In genomic region chr5:15935234-15935728, GRCm38 (mm10) we compare ENCODE assay signal across 9 mouse cellular contexts. TPM values are rescaled to one million over a fixed set of nuclear protein-coding genes. Genes with fewer than 3 reads are reported as not detected.
DNase-seq lines count a peak whose midpoint lies in the region; ATAC-seq and TF ChIP-seq lines count a peak whose summit lies in the region.
"Had no signal": no experiment of that assay in that cellular context is flagged by ENCODE, and none has a peak within 500 bp of the region (broad histone marks: within the 10 kb centered on the region; RNA-seq: fewer than 3 reads in every experiment).

No protein-coding gene starts in this region.

- H3K9me3 ChIP-seq in forebrain, postnatal 0 days (ENCODE audit: low read length): no peaks in the 10 kb centered on the region
- no peaks in the 10 kb centered on the region for H3K9me3 ChIP-seq in hindbrain, embryonic 13.5 days
- H3K9me3 ChIP-seq in liver, embryonic 14.5 days (ENCODE audit: control insufficient read depth, low read length): no peaks in the 10 kb centered on the region

- H3K4me3 ChIP-seq in forebrain, postnatal 0 days (ENCODE audit: low read depth, low read length): peak overlapping the region; percentile 72
- H3K4me3 ChIP-seq in hindbrain, embryonic 13.5 days: peak overlapping the region; percentile 68
- peak overlapping the region; percentile 30 to 36; a peak in 3 of 4 replicates for H3K4me3 ChIP-seq in liver, embryonic 14.5 days (ENCODE audit: insufficient read depth in 1 of 2, low read depth in 2 of 2, low read length in 2 of 2)

- H3K36me3 ChIP-seq in forebrain, postnatal 0 days (ENCODE audit: insufficient read depth): no peaks in the 10 kb centered on the region
- H3K36me3 ChIP-seq in hindbrain, embryonic 13.5 days: no peaks in the 10 kb centered on the region
- H3K36me3 ChIP-seq in liver, embryonic 14.5 days (replicated peaks; ENCODE audit: control insufficient read depth, insufficient read depth, low read depth): no peaks in the 10 kb centered on the region

- peak overlapping the region; percentile 97 for H3K27ac ChIP-seq in forebrain, postnatal 0 days (ENCODE audit: low read depth, low read length)
- H3K27ac ChIP-seq in hindbrain, embryonic 13.5 days: peak overlapping the region; percentile 98
- no peak overlapping the region for H3K27ac ChIP-seq in liver, embryonic 14.5 days
- H3K27ac ChIP-seq: macrophage had no signal

- under 1% methylated on average over 27 of the region's 27 CpGs for WGBS in forebrain, postnatal 0 days
- WGBS in hindbrain, embryonic 13.5 days: 1% methylated on average over 27 of the region's 27 CpGs
- WGBS in liver, embryonic 14.5 days (ENCODE audit: insufficient replicate concordance): 3% methylated on average over 26 of the region's 27 CpGs

- H3K4me1 ChIP-seq in forebrain, postnatal 0 days (ENCODE audit: insufficient read depth): no peaks in the 10 kb centered on the region
- H3K4me1 ChIP-seq in hindbrain, embryonic 13.5 days (replicated peaks): peaks cover 17% of the 10 kb centered on the region
- H3K4me1 ChIP-seq in liver, embryonic 14.5 days (replicated peaks; ENCODE audit: control insufficient read depth in 2 of 2, insufficient read depth in 2 of 2, low read length in 1 of 2): no peaks in the 10 kb centered on the region

- H3K9ac ChIP-seq in forebrain, postnatal 0 days: peak overlapping the region; percentile 93
- peak overlapping the region; percentile 90 for H3K9ac ChIP-seq in hindbrain, embryonic 13.5 days
- H3K9ac ChIP-seq in liver, embryonic 14.5 days (replicated peaks): no peak overlapping the region

- DNase-seq in gastrocnemius, adult 18-20 months (ENCODE audit: low spot score): peak; percentile 37
- no peak for DNase-seq in gastrocnemius, postnatal 4 days (ENCODE audit: low spot score in 2 of 2)
- DNase-seq in cerebellum, adult 18-20 months: peak; percentile 71 to 75
- peak; percentile 68 for DNase-seq in forebrain, postnatal 0 days
- DNase-seq in liver, embryonic 14.5 days (ENCODE audit: low read depth in 3 of 3, low spot score in 3 of 3): no peak
- peak; percentile 21 to 47 for DNase-seq in right cerebral cortex, adult 2 months (ENCODE audit: low spot score in 2 of 2)
- DNase-seq in natural killer cell, adult 2 months (ENCODE audit: low spot score in 2 of 2): no peak

- no peak for TF ChIP-seq EP300 in liver, embryonic 14.5 days (IDR thresholded peaks at IDR 0.05; ENCODE audit: low read depth)

- no peak for TF ChIP-seq CTCF in forebrain, postnatal 0 days (IDR thresholded peaks at IDR 0.05; ENCODE audit: low read depth)
- TF ChIP-seq CTCF in liver, embryonic 14.5 days (IDR thresholded peaks at IDR 0.05; ENCODE audit: low read depth): no peak

- no peaks in the 10 kb centered on the region for H3K27me3 ChIP-seq in forebrain, postnatal 0 days (ENCODE audit: insufficient read depth, low read length)
- H3K27me3 ChIP-seq in hindbrain, embryonic 13.5 days: peaks cover 46% of the 10 kb centered on the region
- H3K27me3 ChIP-seq in liver, embryonic 14.5 days (ENCODE audit: control insufficient read depth, insufficient read depth, low read length): peaks cover 38% of the 10 kb centered on the region

- ATAC-seq in forebrain, postnatal 0 days: 0 out of 2 replicates have a peak, but pooled peaks have one; percentile 2
- ATAC-seq in hindbrain, embryonic 13.5 days (ENCODE audit: low FRiP score): peak; percentile 16; the same call in 1 of the 2 replicates
- no peak for ATAC-seq in liver, embryonic 14.5 days (ENCODE audit: insufficient read depth)

- peak overlapping the region; percentile 81 for H3K4me2 ChIP-seq in forebrain, postnatal 0 days (ENCODE audit: low read depth)
- H3K4me2 ChIP-seq in hindbrain, embryonic 13.5 days: peak overlapping the region; percentile 68
- H3K4me2 ChIP-seq in liver, embryonic 14.5 days (ENCODE audit: low read depth): peak overlapping the region; percentile 49

RNA-seq across cellular contexts. Expression of gene Cacna2d1, which starts 0.8 kb away (rescaled TPM):
- total RNA-seq in gastrocnemius, adult 18-20 months (2021): 100 to 1,000 TPM; 235 to 243 TPM
- total RNA-seq in gastrocnemius, postnatal 4 days (2021): 100 to 1,000 TPM; 199 to 207 TPM
- total RNA-seq in forebrain, postnatal 0 days (2014; rRNA removed): 68.2 and 80.4 TPM in 2 replicates
- 15.1 and 28.5 TPM in 2 replicates for polyA plus RNA-seq in forebrain, postnatal 0 days (2015; fragmentation: Nextera tagmentation; extraction: Ambion mirVana)
- polyA plus RNA-seq in hindbrain, embryonic 13.5 days (2015; fragmentation: Nextera tagmentation; extraction: Ambion mirVana): 38.5 and 38.7 TPM in 2 replicates
- 0.18 and 0.20 TPM in 2 replicates for polyA plus RNA-seq in liver, embryonic 14.5 days (2012; rRNA removed)
- polyA plus RNA-seq in liver, embryonic 14.5 days (2014; fragmentation: Nextera tagmentation; extraction: Ambion mirVana): 0.16 and 0.22 TPM in 2 replicates
- polyA plus RNA-seq: macrophage had no signal

Comparison
In these comparisons a context has a peak if more than half of its experiments do, and no peak if none do; other contexts are left out.
1. DNase-seq: peak in gastrocnemius, adult 18-20 months (single experiment), cerebellum, adult 18-20 months (2 of 2), forebrain, postnatal 0 days (single experiment) and right cerebral cortex, adult 2 months (2 of 2); none in gastrocnemius, postnatal 4 days (0 of 2), liver, embryonic 14.5 days (0 of 3) and natural killer cell, adult 2 months (0 of 2).
2. Peak in every context shown above with its lines, with median percentiles within 50 percentile points of each other: H3K4me2 ChIP-seq and H3K4me3 ChIP-seq.